Mouse (Mus musculus) intestine, embryonic 15.5 days (tissue): ENCODE measurements around the gene Tmem179b. TPM values are rescaled to one million over a fixed set of nuclear protein-coding genes. Genes with fewer than 3 reads are reported as not detected.

Source experiments
- ATAC-seq: fragments of 200-750 bp; cut with Nextera tagmentation; 2 replicates; pipeline ENCODE4 v1.8.0; 2017; ENCODE audit warnings: moderate TSS enrichment, moderate library complexity
- H3K27ac ChIP-seq: fragments of 300-500 bp; sonication (generic); 2 replicates; pipeline ENCODE4 v1.5.1; 2015; ENCODE audit warnings: mild to moderate bottlenecking, inconsistent platforms
- H3K27me3 ChIP-seq: fragments of 300-500 bp; sonication (generic); replicated peaks from 2 replicates; pipeline ENCODE4 v1.6.1; 2015; ENCODE audit warnings: inconsistent platforms
- H3K36me3 ChIP-seq: fragments of 300-500 bp; sonication (generic); 2 replicates; pipeline ENCODE4 v1.6.1; 2015; ENCODE audit warnings: inconsistent platforms
- H3K4me1 ChIP-seq: fragments of 300-500 bp; sonication (generic); replicated peaks from 2 replicates; pipeline ENCODE4 v1.6.1; 2015; ENCODE audit warnings: inconsistent platforms
- H3K4me2 ChIP-seq: fragments of 300-500 bp; sonication (generic); replicated peaks from 2 replicates; pipeline ENCODE4 v1.6.1; 2015; ENCODE audit warnings: mild to moderate bottlenecking, inconsistent platforms
- H3K4me3 ChIP-seq: fragments of 300-500 bp; sonication (generic); replicated peaks from 2 replicates; pipeline ENCODE4 v1.5.1; 2015; ENCODE audit warnings: inconsistent platforms
- H3K9ac ChIP-seq: fragments of 300-500 bp; sonication (generic); 2 replicates; pipeline ENCODE4 v1.6.1; 2015; ENCODE audit warnings: inconsistent platforms
- H3K9me3 ChIP-seq: fragments of 300-500 bp; sonication (generic); 2 replicates; pipeline ENCODE4 v1.6.1; 2016; ENCODE audit warnings: inconsistent platforms
- WGBS: fragments of 180-500 bp; shearing (Covaris S2); methylation state at CpG from one replicate; pipeline ENCODE4 v1.1.7; 2015; 5-methylcytosine and 5-hydroxymethylcytosine counted together
- polyA plus RNA-seq: library from polyadenylated mRNA; unstranded; fragments of >200 nt; fragmentation: Nextera tagmentation; extraction: Ambion mirVana; gene quantifications from 2 replicates; pipeline ENCODE4 v1.2.1, GENCODE M21; 2015

The Tmem179b gene
- polyA plus RNA-seq, 1 experiment from 2014 or later = 90.4 TPM

- peaks cover 7% of the 10 kb centered on the region for H3K4me1 ChIP-seq
- no peaks in the 10 kb centered on the region for H3K9me3 ChIP-seq
- H3K27ac ChIP-seq = no peak overlapping the region
- no peaks in the 10 kb centered on the region for H3K36me3 ChIP-seq
- H3K4me3 ChIP-seq = no peak overlapping the region
- no peak overlapping the region for H3K9ac ChIP-seq
- H3K4me2 ChIP-seq = no peak overlapping the region
- no peaks in the 10 kb centered on the region for H3K27me3 ChIP-seq
- WGBS = 88% methylated on average over 11 of the region's 11 CpGs
- no peak for ATAC-seq
Observed at GRCm38 (mm10) chr19:8803879-8804660, 29.8 kb upstream of the Tmem179b start.

GRCm38 (mm10) chr19:8803204-8803780 is 29.0 kb upstream of the Tmem179b start:
- Histone ChIP-seq H3K9me3 (no peaks in the 10 kb centered on the region), H3K4me1 (peaks cover 7% of the 10 kb centered on the region), H3K27ac (0 out of 2 replicates have a peak overlapping the region, but pooled peaks have one; percentile 88), H3K4me3 (peak overlapping the region; percentile 62), H3K36me3 (no peaks in the 10 kb centered on the region), H3K9ac (no peak overlapping the region), H3K27me3 (no peaks in the 10 kb centered on the region), H3K4me2 (peak overlapping the region; percentile 73)
- no peak for ATAC-seq
- 92% methylated on average over 9 of the region's 9 CpGs for WGBS

- Histone ChIP-seq H3K9ac (peak within 1 kb of the TSS; percentile 59), H3K27ac (peak within 1 kb of the TSS; percentile 88), H3K36me3 (no peaks in the 10 kb centered on the region), H3K4me1 (peaks cover 11% of the 10 kb centered on the region), H3K4me2 (peak within 1 kb of the TSS; percentile 73), H3K4me3 (peak within 1 kb of the TSS; percentile 62), H3K27me3 (no peaks in the 10 kb centered on the region), H3K9me3 (no peaks in the 10 kb centered on the region)
- ATAC-seq = peak; percentile 98
- under 1% methylated on average over 30 of the region's 30 CpGs for WGBS
Observed at GRCm38 (mm10) chr19:8802130-8802821, 28.0 kb upstream of the Tmem179b start, which contains the start of gene Zbtb3. Gene Zbtb3 (plus strand): TSS chr19:8802555.

- H3K9ac ChIP-seq = no peak overlapping the region
- H3K27ac ChIP-seq = no peak overlapping the region
Observed at GRCm38 (mm10) chr19:8798947-8799315, 24.7 kb upstream of the Tmem179b start.

GRCm38 (mm10) chr19:8798264-8798946 is 24.1 kb upstream of the Tmem179b start, which contains the start of gene Polr2g:
Gene Polr2g (minus strand): TSS chr19:8798577.
- Histone ChIP-seq H3K27ac (peak within 1 kb of the TSS; percentile 71), H3K9ac (peak within 1 kb of the TSS; percentile 80), H3K4me1 (peaks cover 13% of the 10 kb centered on the region), H3K4me2 (peak within 1 kb of the TSS; percentile 83), H3K27me3 (no peaks in the 10 kb centered on the region), H3K9me3 (no peaks in the 10 kb centered on the region), H3K36me3 (peaks cover 14% of the 10 kb centered on the region), H3K4me3 (peak within 1 kb of the TSS; percentile 73)
- under 1% methylated on average over 25 of the region's 25 CpGs for WGBS
- ATAC-seq = peak; percentile 86

More at GRCm38 (mm10) chr19:8798947-8799315, 24.7 kb upstream of the Tmem179b start:
- H3K4me2 ChIP-seq = peak overlapping the region; percentile 83
- H3K4me1 ChIP-seq = peaks cover 13% of the 10 kb centered on the region
- no peaks in the 10 kb centered on the region for H3K27me3 ChIP-seq
- H3K36me3 ChIP-seq = peaks cover 9% of the 10 kb centered on the region
- no peaks in the 10 kb centered on the region for H3K9me3 ChIP-seq
- H3K4me3 ChIP-seq = peak overlapping the region; percentile 73
- no peak for ATAC-seq

- Histone ChIP-seq H3K36me3 (peaks cover 25% of the 10 kb centered on the region), H3K9me3 (no peaks in the 10 kb centered on the region), H3K9ac (no peak overlapping the region), H3K4me3 (no peak overlapping the region), H3K27ac (no peak overlapping the region), H3K27me3 (no peaks in the 10 kb centered on the region), H3K4me1 (peaks cover 5% of the 10 kb centered on the region), H3K4me2 (no peak overlapping the region)
- no peak for ATAC-seq
- 83% methylated on average over 7 of the region's 7 CpGs for WGBS
Observed at GRCm38 (mm10) chr19:8790171-8790570, 15.9 kb upstream of the Tmem179b start.

GRCm38 (mm10) chr19:8789171-8789570 is 14.9 kb upstream of the Tmem179b start:
- Histone ChIP-seq H3K4me2 (no peak overlapping the region), H3K9me3 (no peaks in the 10 kb centered on the region), H3K4me3 (no peak overlapping the region), H3K9ac (no peak overlapping the region), H3K27ac (no peak overlapping the region), H3K27me3 (no peaks in the 10 kb centered on the region), H3K36me3 (peaks cover 18% of the 10 kb centered on the region), H3K4me1 (peaks cover 8% of the 10 kb centered on the region)
- no peak for ATAC-seq
- WGBS = 76% methylated on average over 1 of the region's 1 CpGs

GRCm38 (mm10) chr19:8788521-8788920 is 14.3 kb upstream of the Tmem179b start:
- no peaks in the 10 kb centered on the region for H3K27me3 ChIP-seq
- H3K4me2 ChIP-seq = no peak overlapping the region
- H3K27ac ChIP-seq = no peak overlapping the region
- 30% methylated on average over 3 of the region's 3 CpGs for WGBS
- H3K4me1 ChIP-seq = peaks cover 8% of the 10 kb centered on the region
- no peak for ATAC-seq
- H3K9ac ChIP-seq = no peak overlapping the region
- H3K9me3 ChIP-seq = no peaks in the 10 kb centered on the region
- H3K4me3 ChIP-seq = no peak overlapping the region
- peaks cover 12% of the 10 kb centered on the region for H3K36me3 ChIP-seq

- Histone ChIP-seq H3K9ac (peak within 1 kb of the TSS; percentile 58), H3K4me3 (peak within 1 kb of the TSS; percentile 74), H3K9me3 (no peaks in the 10 kb centered on the region), H3K4me1 (peaks cover 8% of the 10 kb centered on the region), H3K27ac (peak within 1 kb of the TSS; percentile 92), H3K4me2 (peak within 1 kb of the TSS; percentile 61), H3K27me3 (no peaks in the 10 kb centered on the region), H3K36me3 (peaks cover 13% of the 10 kb centered on the region)
- ATAC-seq = peak; percentile 100
- under 1% methylated on average over 32 of the region's 32 CpGs for WGBS
Observed at GRCm38 (mm10) chr19:8786008-8786781, 11.9 kb upstream of the Tmem179b start, which contains the start of gene Taf6l. Gene Taf6l (minus strand): TSS chr19:8786417.

GRCm38 (mm10) chr19:8774951-8775421 is 719 bp upstream of the Tmem179b start:
- Histone ChIP-seq H3K9ac (peak overlapping the region; percentile 84), H3K9me3 (no peaks in the 10 kb centered on the region), H3K4me3 (peak overlapping the region; percentile 59), H3K27ac (peak overlapping the region; percentile 100), H3K27me3 (no peaks in the 10 kb centered on the region), H3K4me2 (peak overlapping the region; percentile 90), H3K4me1 (peaks cover 22% of the 10 kb centered on the region), H3K36me3 (no peaks in the 10 kb centered on the region)
- 3% methylated on average over 20 of the region's 20 CpGs for WGBS
- peak; percentile 2; the same call in 1 of the 2 replicates for ATAC-seq

GRCm38 (mm10) chr19:8773409-8773808 is 858 bp downstream of the Tmem179b start:
- peak overlapping the region; percentile 84 for H3K9ac ChIP-seq
- no peaks in the 10 kb centered on the region for H3K9me3 ChIP-seq
- peak overlapping the region; percentile 100; the same call in 1 of the 2 replicates for H3K27ac ChIP-seq
- H3K4me3 ChIP-seq = peak overlapping the region; percentile 59
- peak overlapping the region; percentile 90 for H3K4me2 ChIP-seq
- ATAC-seq = no peak
- H3K4me1 ChIP-seq = peaks cover 22% of the 10 kb centered on the region
- 0 out of 2 replicates have a peak, but pooled peaks cover 4% of the 10 kb centered on the region for H3K36me3 ChIP-seq
- WGBS = 41% methylated on average over 6 of the region's 6 CpGs
- no peaks in the 10 kb centered on the region for H3K27me3 ChIP-seq
